Mouse (Mus musculus): ENCODE results near the gene Eipr1. TPM values are rescaled to one million over a fixed set of nuclear protein-coding genes. Genes with fewer than 3 reads are reported as not detected.
"Not testable (repeated sequence)": the region's sequence is repeated elsewhere in the genome, so short reads cannot be mapped to it uniquely, and the experiment has no call there.

Eipr1 gene
- total RNA-seq, 1 experiment: 41.5 TPM

DNA sequence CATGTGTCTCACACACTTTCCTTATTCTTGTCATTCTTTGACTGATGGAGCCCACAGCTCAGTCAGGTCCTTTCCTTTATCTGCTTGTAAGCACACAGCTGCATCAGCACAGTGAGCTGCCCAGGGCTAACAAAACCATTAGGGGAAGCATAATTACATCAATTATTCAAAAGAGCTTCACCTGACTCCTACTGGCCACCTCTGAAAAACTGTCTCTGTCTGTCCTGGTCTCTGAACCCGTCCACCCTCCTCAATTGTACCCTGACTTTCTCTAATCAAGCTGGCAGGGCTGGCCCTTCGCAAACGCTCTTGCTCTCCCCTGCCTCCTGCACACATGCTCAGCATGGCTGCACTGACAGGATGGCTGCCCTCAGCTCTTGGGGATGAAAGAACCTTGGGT, 27.2 kb upstream of the Eipr1 start:
- Histone ChIP-seq H3K27ac (ENCODE audit: insufficient read depth, low read depth, low read length, poor library complexity, severe bottlenecking) (no peak overlapping the region), H3K9ac (ENCODE audit: insufficient read depth, low read depth, low read length, poor library complexity, severe bottlenecking) (no peak overlapping the region), H3K4me1 (ENCODE audit: control insufficient read depth in 2 of 2, insufficient read depth in 2 of 2, low read length in 2 of 2, poor library complexity in 1 of 2) (peaks cover 0 to 11% of the 10 kb centered on the region in 2 experiments; a peak in 1 of 4 replicates), H3K4me3 (ENCODE audit: insufficient read depth in 1 of 2, low read depth in 1 of 2, low read length in 2 of 2, poor library complexity in 1 of 2, severe bottlenecking in 1 of 2) (no peak overlapping the region), H3K9me3 (ENCODE audit: control insufficient read depth, insufficient read depth, low read depth, low read length) (no peaks in the 10 kb centered on the region), H3K36me3 (ENCODE audit: control insufficient read depth, insufficient read depth, low read length, poor library complexity, severe bottlenecking) (peaks cover 20% of the 10 kb centered on the region)
- no peak for DNase-seq (ENCODE audit: low read depth, low spot score)
- in situ Hi-C loops (cut with MboI; ENCODE audit: low sequenced_read_pairs in 2 of 2, unreplicated experiment in 2 of 2): no loop called here
- no peak for TF ChIP-seq HCFC1 (IDR thresholded peaks at IDR 0.05; ENCODE audit: borderline replicate concordance, insufficient read depth, low read length)
- TF ChIP-seq ZC3H11A (IDR thresholded peaks at IDR 0.05; ENCODE audit: borderline replicate concordance, low read depth, low read length): no peak
- TF ChIP-seq CHD2 (IDR thresholded peaks at IDR 0.05; ENCODE audit: low read depth, low read length): no peak
- TF ChIP-seq MAFK (IDR thresholded peaks at IDR 0.05; ENCODE audit: insufficient read depth, low read depth, low read length): no peak
- no peak for TF ChIP-seq ZNF384 (IDR thresholded peaks at IDR 0.05; ENCODE audit: low read depth, low read length)

DNA sequence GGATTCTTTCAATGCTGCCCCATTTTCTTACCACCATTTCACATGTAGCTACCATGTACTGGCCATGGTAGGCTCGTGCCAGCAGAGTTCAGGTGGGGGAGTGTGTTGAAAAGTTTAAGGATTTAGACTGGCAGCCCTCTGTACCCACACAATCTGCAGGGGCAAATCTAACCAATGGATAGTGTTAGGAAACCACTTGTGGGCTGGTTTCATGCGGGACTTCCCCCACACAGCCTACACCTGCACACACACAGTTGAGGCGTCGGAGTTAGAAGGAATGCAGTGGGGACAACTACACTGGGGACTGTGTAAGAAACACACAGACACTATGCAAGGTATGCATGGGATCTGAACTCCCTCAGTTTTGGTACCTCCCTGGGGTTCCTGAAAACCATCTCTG, 25.4 kb upstream of the Eipr1 start:
- peaks cover 18% of the 10 kb centered on the region for H3K36me3 ChIP-seq (ENCODE audit: control insufficient read depth, insufficient read depth, low read length, poor library complexity, severe bottlenecking)
- in situ Hi-C loops (cut with MboI; ENCODE audit: low sequenced_read_pairs in 2 of 2, unreplicated experiment in 2 of 2): no loop called here
- peaks cover 0 to 11% of the 10 kb centered on the region in 2 experiments; a peak in 1 of 4 replicates for H3K4me1 ChIP-seq (ENCODE audit: control insufficient read depth in 2 of 2, insufficient read depth in 2 of 2, low read length in 2 of 2, poor library complexity in 1 of 2)
- DNase-seq (ENCODE audit: low read depth, low spot score): no peak
- H3K9me3 ChIP-seq (ENCODE audit: control insufficient read depth, insufficient read depth, low read depth, low read length): no peaks in the 10 kb centered on the region
- H3K27ac ChIP-seq (ENCODE audit: insufficient read depth, low read depth, low read length, poor library complexity, severe bottlenecking): no peak overlapping the region; the same call in 1 of the 2 replicates
- TF ChIP-seq ZC3H11A (IDR thresholded peaks at IDR 0.05; ENCODE audit: borderline replicate concordance, low read depth, low read length) (no peak), HCFC1 (IDR thresholded peaks at IDR 0.05; ENCODE audit: borderline replicate concordance, insufficient read depth, low read length) (no peak), MAFK (IDR thresholded peaks at IDR 0.05; ENCODE audit: insufficient read depth, low read depth, low read length) (no peak)
- H3K9ac ChIP-seq (ENCODE audit: insufficient read depth, low read depth, low read length, poor library complexity, severe bottlenecking): no peak overlapping the region
- no peak overlapping the region for H3K4me3 ChIP-seq (ENCODE audit: insufficient read depth in 1 of 2, low read depth in 1 of 2, low read length in 2 of 2, poor library complexity in 1 of 2, severe bottlenecking in 1 of 2)

DNA sequence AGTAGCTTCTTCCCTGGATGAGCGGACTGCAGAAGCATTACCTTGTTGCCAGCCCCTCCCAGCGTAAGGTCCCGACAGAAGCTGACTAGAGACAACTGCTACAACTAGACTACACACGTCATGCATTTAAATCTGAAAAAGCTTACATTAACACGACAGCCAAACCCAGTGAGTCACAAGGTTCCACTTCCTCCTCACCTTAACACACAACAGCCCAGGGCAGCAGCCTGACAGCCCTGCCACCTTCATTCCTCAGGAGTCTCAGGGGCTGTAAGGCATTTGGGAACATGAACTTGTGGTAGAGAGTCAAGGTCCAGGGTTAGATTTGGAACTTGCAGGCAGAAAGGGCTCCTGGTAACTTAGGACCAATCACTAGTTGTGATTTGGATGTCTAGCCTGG, 24.5 kb upstream of the Eipr1 start:
- TF ChIP-seq HCFC1 (IDR thresholded peaks at IDR 0.05; ENCODE audit: borderline replicate concordance, insufficient read depth, low read length) (no peak), CHD2 (IDR thresholded peaks at IDR 0.05; ENCODE audit: low read depth, low read length) (no peak), ZNF384 (IDR thresholded peaks at IDR 0.05; ENCODE audit: low read depth, low read length) (no peak), MAFK (IDR thresholded peaks at IDR 0.05; ENCODE audit: insufficient read depth, low read depth, low read length) (no peak), ZC3H11A (IDR thresholded peaks at IDR 0.05; ENCODE audit: borderline replicate concordance, low read depth, low read length) (no peak)
- Histone ChIP-seq H3K9me3 (ENCODE audit: control insufficient read depth, insufficient read depth, low read depth, low read length) (no peaks in the 10 kb centered on the region), H3K9ac (ENCODE audit: insufficient read depth, low read depth, low read length, poor library complexity, severe bottlenecking) (no peak overlapping the region), H3K4me1 (ENCODE audit: control insufficient read depth in 2 of 2, insufficient read depth in 2 of 2, low read length in 2 of 2, poor library complexity in 1 of 2) (peaks cover 0 to 11% of the 10 kb centered on the region in 2 experiments; a peak in 1 of 4 replicates), H3K4me3 (ENCODE audit: insufficient read depth in 1 of 2, low read depth in 1 of 2, low read length in 2 of 2, poor library complexity in 1 of 2, severe bottlenecking in 1 of 2) (no peak overlapping the region), H3K36me3 (ENCODE audit: control insufficient read depth, insufficient read depth, low read length, poor library complexity, severe bottlenecking) (peaks cover 11% of the 10 kb centered on the region; the same call in 1 of the 2 replicates), H3K27ac (ENCODE audit: insufficient read depth, low read depth, low read length, poor library complexity, severe bottlenecking) (no peak overlapping the region)
- no peak for DNase-seq (ENCODE audit: low read depth, low spot score)
- in situ Hi-C loops (cut with MboI; ENCODE audit: low sequenced_read_pairs in 2 of 2, unreplicated experiment in 2 of 2): no loop called here

DNA sequence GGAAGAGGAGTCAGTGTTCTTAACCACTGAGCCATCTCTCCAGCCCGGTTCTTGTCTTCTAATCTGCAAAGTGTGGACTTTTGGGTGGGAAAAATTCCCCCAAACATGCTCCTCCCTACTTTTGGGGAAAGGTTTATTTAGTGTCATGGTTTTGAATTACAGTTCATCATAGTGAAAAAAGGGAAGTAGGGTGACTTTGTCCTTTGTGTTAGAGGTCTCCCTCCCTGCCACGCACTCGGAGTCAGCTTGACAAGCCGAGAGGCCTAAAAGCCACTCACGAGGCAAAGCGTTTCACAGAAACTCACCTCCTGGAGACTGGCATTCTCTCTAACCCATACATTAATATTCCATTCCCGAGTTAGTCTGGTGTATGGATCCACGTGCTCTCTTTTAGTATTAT, 19.0 kb upstream of the Eipr1 start:
- TF ChIP-seq CHD2 (IDR thresholded peaks at IDR 0.05; ENCODE audit: low read depth, low read length): no peak
- no peak for TF ChIP-seq HCFC1 (IDR thresholded peaks at IDR 0.05; ENCODE audit: borderline replicate concordance, insufficient read depth, low read length)
- TF ChIP-seq ZC3H11A (IDR thresholded peaks at IDR 0.05; ENCODE audit: borderline replicate concordance, low read depth, low read length): no peak
- no peak for TF ChIP-seq ZNF384 (IDR thresholded peaks at IDR 0.05; ENCODE audit: low read depth, low read length)
- TF ChIP-seq MAFK (IDR thresholded peaks at IDR 0.05; ENCODE audit: insufficient read depth, low read depth, low read length): no peak
- Histone ChIP-seq H3K4me1 (ENCODE audit: control insufficient read depth in 2 of 2, insufficient read depth in 2 of 2, low read length in 2 of 2, poor library complexity in 1 of 2) (no peaks in the 10 kb centered on the region; a peak in 1 of 4 replicates), H3K27ac (ENCODE audit: insufficient read depth, low read depth, low read length, poor library complexity, severe bottlenecking) (no peak overlapping the region), H3K9ac (ENCODE audit: insufficient read depth, low read depth, low read length, poor library complexity, severe bottlenecking) (no peak overlapping the region), H3K4me3 (ENCODE audit: insufficient read depth in 1 of 2, low read depth in 1 of 2, low read length in 2 of 2, poor library complexity in 1 of 2, severe bottlenecking in 1 of 2) (no peak overlapping the region), H3K36me3 (ENCODE audit: control insufficient read depth, insufficient read depth, low read length, poor library complexity, severe bottlenecking) (peaks cover 15% of the 10 kb centered on the region), H3K9me3 (ENCODE audit: control insufficient read depth, insufficient read depth, low read depth, low read length) (no peaks in the 10 kb centered on the region)
- in situ Hi-C loops (cut with MboI; ENCODE audit: low sequenced_read_pairs in 2 of 2, unreplicated experiment in 2 of 2): no loop called here
- no peak for DNase-seq (ENCODE audit: low read depth, low spot score)

DNA sequence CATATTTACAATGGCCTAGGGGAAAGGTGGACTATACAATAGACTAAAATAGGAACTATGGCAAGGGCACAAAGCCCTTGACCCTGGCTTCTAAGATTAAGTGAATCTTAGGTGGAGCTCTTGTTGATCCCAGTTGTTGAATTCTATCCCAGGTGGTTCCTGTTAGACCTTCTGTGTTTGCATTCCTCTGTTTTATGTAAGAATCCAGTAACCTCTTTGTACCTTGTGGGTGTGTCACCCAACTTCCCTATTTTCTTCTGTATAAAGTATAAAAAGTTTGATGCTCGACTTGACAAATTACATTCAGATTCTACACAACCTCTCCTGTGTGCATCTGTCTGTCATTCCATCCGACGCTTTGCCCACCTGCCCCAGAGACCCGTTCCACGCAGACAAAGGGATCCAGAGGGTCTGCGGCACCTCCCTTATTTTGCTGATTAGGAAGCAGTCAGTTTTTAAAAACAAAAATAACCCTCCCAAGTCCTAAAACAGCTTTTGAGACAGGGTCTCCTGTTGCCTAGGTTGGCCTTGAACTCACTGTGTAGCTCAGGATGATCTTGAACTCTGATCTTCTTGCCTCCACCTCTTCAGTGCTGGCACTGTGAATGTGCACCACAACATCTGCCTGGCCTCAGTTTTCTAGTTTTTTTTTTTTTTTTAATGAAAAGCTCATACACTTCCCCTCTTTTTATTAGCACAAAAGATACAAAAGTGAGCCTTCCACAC, 17.9 kb upstream of the Eipr1 start:
- H3K4me3 ChIP-seq (ENCODE audit: insufficient read depth in 1 of 2, low read depth in 1 of 2, low read length in 2 of 2, poor library complexity in 1 of 2, severe bottlenecking in 1 of 2): not testable (repeated sequence)

More for the DNA sequence above, 17.9 kb upstream of the Eipr1 start:
- H3K9ac ChIP-seq (ENCODE audit: insufficient read depth, low read depth, low read length, poor library complexity, severe bottlenecking); H3K4me1 ChIP-seq (ENCODE audit: control insufficient read depth in 2 of 2, insufficient read depth in 2 of 2, low read length in 2 of 2, poor library complexity in 1 of 2); in situ Hi-C loops (cut with MboI; ENCODE audit: low sequenced_read_pairs in 2 of 2, unreplicated experiment in 2 of 2); H3K9me3 ChIP-seq (ENCODE audit: control insufficient read depth, insufficient read depth, low read depth, low read length); DNase-seq (ENCODE audit: low read depth, low spot score): not testable (repeated sequence)
- H3K27ac ChIP-seq (ENCODE audit: insufficient read depth, low read depth, low read length, poor library complexity, severe bottlenecking): peak overlapping the region; percentile 70
- H3K36me3 ChIP-seq (ENCODE audit: control insufficient read depth, insufficient read depth, low read length, poor library complexity, severe bottlenecking): peaks cover 15% of the 10 kb centered on the region
